Mouse (Mus musculus) embryo, embryonic 10 days (tissue): Measurements from ENCODE around the gene Stub1.
"Not testable (repeated sequence)": the region's sequence is repeated elsewhere in the genome, so short reads cannot be mapped to it uniquely, and the experiment has no call there.

ENCODE experiments used
- DNase-seq: peaks from one replicate; pipeline ENCODE4 v3.0.0-alpha.2; 2015; ENCODE audit warnings: low spot score

The Stub1 gene

GRCm38 (mm10) chr17:25833291-25833663 is at the start of gene Stub1:
TSS of gene Stub1 (minus strand) at chr17:25833404.
- peak; percentile 98 for DNase-seq

- DNase-seq: peak; percentile 67
Measured at GRCm38 (mm10) chr17:25882306-25882705, 49.1 kb upstream of the Stub1 start.

- peak; percentile 88 for DNase-seq
Measured at GRCm38 (mm10) chr17:25881691-25882090, 48.5 kb upstream of the Stub1 start.

- DNase-seq: peak; percentile 95
Measured at GRCm38 (mm10) chr17:25880913-25881641, 47.9 kb upstream of the Stub1 start.

- peak; percentile 92 for DNase-seq
Measured at GRCm38 (mm10) chr17:25880196-25880910, 47.1 kb upstream of the Stub1 start, which contains the start of gene Wfikkn1. TSS of gene Wfikkn1 (minus strand) at chr17:25880858.

- no peak for DNase-seq
Measured at GRCm38 (mm10) chr17:25879750-25880149, 46.5 kb upstream of the Stub1 start.

GRCm38 (mm10) chr17:25879261-25879660 is 46.1 kb upstream of the Stub1 start:
- peak; percentile 79 for DNase-seq

- no peak for DNase-seq
Measured at GRCm38 (mm10) chr17:25878611-25879180, 45.5 kb upstream of the Stub1 start.

DNA sequence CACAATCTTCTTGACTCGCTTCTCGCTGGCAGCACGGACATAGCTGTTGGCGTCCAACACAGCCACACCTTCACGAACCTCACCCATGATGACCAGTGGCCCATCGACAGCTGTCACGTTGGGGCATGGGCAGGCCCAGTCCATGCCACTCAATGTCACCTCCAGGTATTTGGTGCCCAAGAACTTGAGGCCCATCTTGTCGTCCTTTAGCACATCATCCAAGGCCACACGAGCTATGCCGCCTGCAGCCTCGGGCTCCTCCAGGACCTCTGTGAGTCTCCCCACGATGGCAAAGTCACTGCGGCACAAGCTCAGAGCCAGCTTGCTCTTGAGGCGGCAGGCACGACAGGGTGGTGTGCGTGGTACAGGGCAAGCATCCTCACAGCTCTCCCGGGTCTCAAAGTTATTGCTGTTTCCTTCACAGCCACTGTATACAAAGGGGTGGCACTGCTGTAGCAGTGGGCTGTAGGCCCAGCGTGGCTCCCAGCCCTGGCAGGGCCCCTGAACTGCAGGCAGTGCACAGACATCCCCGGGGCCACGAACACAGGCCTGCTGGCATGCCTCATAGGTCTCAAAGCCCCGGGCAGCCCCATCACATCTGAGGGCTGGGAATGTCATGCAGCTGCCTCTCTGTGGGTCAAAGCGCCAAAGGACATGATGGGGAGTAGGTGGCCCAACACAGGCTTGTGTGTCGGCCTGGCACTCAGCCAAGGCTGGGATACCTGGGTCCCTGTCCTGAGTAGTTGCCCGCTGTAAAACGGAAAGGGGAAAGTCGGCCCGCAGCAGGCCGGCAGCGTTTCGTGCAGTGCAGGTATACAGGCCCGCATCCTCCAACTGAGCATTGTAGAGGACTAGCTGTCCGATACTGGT is 44.8 kb upstream of the Stub1 start:
- DNase-seq: no peak

- DNase-seq: no peak
Measured at GRCm38 (mm10) chr17:25877025-25877424, 43.8 kb upstream of the Stub1 start.

DNA sequence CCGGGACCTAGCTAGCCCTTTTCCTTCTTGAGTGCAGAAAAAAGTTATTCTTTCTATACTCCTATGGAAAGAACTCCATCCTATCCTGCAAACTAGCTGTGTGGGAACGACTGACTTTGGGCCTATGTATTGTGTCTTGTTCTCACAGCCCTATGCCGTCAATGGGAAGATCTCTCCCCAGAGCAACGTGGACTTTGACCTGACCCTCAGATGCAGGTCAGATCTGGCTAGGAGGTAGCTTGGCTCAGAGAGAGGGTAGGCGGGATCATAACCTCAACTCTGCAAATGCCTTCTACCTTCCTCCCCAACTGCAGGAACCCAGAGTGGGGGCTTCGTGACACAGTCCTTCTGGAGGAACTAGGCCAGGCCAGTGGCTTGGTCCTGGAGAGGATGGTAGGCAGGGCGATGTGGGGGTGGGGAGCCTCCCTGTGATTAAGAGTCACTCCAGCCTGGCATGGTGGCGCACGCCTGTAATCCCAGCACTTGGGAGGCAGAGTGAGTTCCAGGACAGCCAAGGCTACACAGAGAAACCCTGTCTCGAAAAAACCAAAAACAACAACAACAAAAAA is 43.2 kb upstream of the Stub1 start:
- DNase-seq: peak; percentile 30

GRCm38 (mm10) chr17:25875171-25876136 is 42.2 kb upstream of the Stub1 start:
- DNase-seq: peak; percentile 96

DNA sequence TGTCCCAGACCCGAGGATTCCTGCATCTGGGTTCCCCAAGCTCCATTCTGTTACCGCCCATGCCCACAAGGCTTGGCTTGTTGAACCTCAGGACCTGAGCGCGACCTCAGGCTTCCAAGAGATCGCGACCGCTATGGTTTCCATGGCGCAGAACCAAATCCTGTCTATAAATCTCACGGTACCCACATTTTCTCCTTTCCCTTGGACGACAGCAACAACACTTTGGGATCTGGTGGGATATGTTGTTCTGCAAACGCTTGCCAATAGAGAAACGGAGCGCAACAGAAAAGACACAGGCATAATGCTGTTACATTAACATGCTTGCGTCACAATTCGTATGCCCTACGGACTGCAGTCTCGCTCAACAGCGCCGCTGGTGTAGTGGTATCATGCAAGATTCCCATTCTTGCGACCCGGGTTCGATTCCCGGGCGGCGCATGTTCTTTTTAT is 41.5 kb upstream of the Stub1 start, which contains the start of gene Mettl26:
Gene Mettl26, plus strand, starts transcription at position 354 of the 450 bp plus-strand sequence.
- DNase-seq: peak; percentile 98

DNA sequence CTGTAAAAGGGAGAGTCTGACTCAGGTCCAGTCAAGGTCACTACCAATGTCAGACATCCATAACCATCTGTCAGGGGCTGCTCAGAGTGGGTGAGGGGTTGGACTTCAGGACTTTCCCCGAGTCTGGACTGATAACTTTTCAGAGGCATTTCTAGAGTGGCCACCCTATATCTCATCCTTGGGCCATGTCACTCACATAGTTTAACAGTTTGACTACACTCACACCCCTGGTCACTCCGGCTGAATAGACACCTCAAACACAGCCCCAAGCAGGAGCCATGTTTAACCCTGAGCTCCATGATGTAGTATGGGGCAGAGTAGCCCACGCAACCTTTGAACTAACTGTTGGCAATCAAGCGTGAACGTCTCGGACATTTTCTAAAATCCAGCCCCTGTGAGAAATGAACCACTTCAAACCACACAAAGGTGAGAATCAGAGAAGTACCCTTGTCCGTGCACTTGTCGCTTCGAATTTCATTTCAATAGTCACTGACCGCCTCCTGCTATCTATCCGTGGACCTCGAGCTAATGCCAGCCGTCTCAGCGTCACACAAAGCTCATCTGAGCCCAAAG is 41.0 kb upstream of the Stub1 start:
- DNase-seq: no peak

DNA sequence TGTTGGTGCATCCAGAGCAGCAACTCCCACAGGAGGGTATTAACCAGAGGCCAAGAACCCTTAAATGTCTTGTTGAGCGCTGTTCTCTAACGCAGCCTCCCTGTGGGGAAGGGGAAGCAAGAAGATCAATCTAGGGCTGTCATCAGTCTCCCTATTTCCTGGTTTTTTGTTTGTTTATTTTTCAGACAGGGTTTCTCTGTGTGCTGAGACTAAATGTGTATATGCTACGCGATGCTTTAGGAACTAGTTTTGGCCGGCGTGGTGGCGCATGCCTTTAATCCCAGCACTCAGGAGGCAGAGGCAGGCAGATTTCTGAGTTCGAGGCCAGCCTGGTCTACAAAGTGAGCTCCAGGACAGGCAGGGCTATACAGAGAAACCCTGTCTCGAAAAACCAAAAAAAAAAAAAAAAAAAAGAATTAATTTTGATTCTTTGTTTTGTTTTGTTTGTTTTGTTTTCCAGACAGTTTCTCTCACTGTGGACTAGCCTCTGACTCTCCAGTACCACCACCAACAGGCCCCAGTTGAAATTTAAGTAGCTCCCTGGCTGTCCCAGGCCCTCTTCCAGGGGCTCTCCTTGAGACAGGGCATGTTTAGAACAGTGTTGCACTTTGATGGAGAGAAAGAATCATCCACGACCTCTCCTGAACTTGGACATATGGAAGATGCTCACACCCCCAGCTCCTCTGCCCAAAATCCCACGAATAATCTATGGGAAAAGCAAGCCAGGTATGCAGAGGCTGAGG is 40.4 kb upstream of the Stub1 start:
- no peak for DNase-seq

GRCm38 (mm10) chr17:25872676-25873075 is 39.5 kb upstream of the Stub1 start:
- no peak for DNase-seq

DNA sequence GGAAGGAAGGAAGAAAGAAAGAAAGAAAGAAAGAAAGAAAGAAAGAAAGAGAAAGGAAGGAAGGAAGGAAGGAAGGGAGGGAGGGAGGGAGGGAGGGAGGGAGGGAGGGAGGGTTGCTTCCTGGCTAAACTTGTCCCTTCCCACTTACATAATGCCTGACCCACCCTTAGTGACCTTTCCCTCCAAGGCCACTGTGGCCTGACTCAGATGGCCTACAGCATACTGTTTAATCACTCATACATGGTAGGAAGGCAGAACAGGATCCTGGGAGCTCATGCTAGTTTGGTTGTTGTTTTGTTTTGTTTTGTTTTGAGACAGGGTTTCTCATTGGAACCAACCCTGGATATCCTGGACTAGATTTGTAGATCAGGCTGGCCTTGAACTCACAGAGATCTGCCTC is 38.4 kb upstream of the Stub1 start:
- not testable (repeated sequence) for DNase-seq

DNA sequence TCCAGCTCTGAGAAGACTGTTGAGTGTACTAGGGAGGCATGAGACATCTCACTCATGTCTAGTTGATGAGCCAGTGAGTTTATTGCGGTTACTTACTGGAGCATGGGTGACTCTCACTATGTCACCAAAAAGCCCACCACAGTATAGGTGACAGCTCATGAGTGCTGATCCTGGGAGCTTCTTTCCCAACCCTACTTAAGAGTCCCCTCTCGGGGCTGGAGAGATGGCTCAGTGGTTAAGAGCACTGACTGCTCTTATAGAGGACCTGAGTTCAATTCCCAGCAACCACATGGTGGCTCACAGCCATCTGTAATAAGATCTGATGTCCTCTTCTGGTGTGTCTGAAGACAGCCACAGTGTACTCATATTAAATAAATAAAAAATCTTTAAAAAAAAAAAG is 36.8 kb upstream of the Stub1 start:
- no peak for DNase-seq

DNA sequence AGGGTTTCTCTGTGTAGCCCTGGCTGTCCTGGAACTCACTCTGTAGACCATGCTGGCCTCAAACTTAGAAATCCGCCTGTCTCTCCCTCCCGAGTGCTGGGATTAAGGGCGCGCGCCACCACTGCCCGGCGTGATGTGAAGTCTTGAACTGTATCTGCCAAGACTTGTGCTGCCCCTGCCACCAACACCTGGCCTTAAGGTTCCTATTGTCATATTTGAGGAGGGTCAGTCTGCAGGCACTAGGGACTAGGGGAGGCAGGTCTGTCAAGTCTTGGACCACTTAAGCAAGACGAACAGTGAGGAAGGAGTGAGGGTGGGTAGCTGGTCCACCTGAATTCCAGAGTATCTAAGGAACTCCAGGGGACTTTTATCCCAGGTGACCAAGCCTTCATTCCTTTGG is 36.3 kb upstream of the Stub1 start:
- DNase-seq: no peak
